Mouse (Mus musculus) ES-E14 (cell line): ENCODE data around the gene Cabp4.

ENCODE experiments used
- CHD2 ChIP-seq: IDR thresholded peaks from 2 replicates; pipeline ENCODE4 v1.6.1; 2014; ENCODE audit warnings: mild to moderate bottlenecking, low read depth, low read length, inconsistent platforms
- HCFC1 ChIP-seq: IDR thresholded peaks from 2 replicates; pipeline ENCODE4 v1.6.1; 2012; ENCODE audit warnings: low read length, inconsistent platforms, borderline replicate concordance; ENCODE audit not compliant: insufficient read depth
- ZNF384 ChIP-seq: IDR thresholded peaks from 2 replicates; pipeline ENCODE4 v1.6.1; 2012; ENCODE audit warnings: low read depth, low read length, inconsistent platforms

- TF ChIP-seq HCFC1 = no peak
- TF ChIP-seq CHD2 = no peak
- no peak for TF ChIP-seq ZNF384
Measured at GRCm38 (mm10) chr19:4115144-4115543, 28.7 kb downstream of the Cabp4 start.
